Mouse (Mus musculus) telencephalon, adult 2 months (tissue): ENCODE results near the gene Vangl2.

Experiments used
- DNase-seq: peaks from one replicate; pipeline ENCODE4 v3.0.0-alpha.2; 2011; ENCODE audit warnings: low read depth, low spot score

The Vangl2 gene

GRCm38 (mm10) chr1:172028394-172029275, at the start of gene Vangl2:
Gene Vangl2 (minus strand): TSS chr1:172028444.
- DNase-seq, result no peak

- DNase-seq, result no peak
These were observed 49.7 kb upstream of the Vangl2 start for GRCm38 (mm10) chr1:172077981-172078380.

GRCm38 (mm10) chr1:172072604-172073003, 44.4 kb upstream of the Vangl2 start:
- no peak for DNase-seq

- DNase-seq, result no peak
These were observed 43.3 kb upstream of the Vangl2 start for GRCm38 (mm10) chr1:172071556-172071955.

- no peak for DNase-seq
These were observed 42.0 kb upstream of the Vangl2 start for GRCm38 (mm10) chr1:172070227-172070626.

- no peak for DNase-seq
These were observed 36.4 kb upstream of the Vangl2 start for GRCm38 (mm10) chr1:172064613-172065141.

GRCm38 (mm10) chr1:172063291-172064023, 35.2 kb upstream of the Vangl2 start:
- DNase-seq, result no peak

- DNase-seq, result no peak
These were observed 33.9 kb upstream of the Vangl2 start for GRCm38 (mm10) chr1:172062101-172062500.

GRCm38 (mm10) chr1:172061217-172061616, 33.0 kb upstream of the Vangl2 start:
- DNase-seq, result no peak

GRCm38 (mm10) chr1:172060659-172061058, 32.4 kb upstream of the Vangl2 start:
- DNase-seq, result no peak

GRCm38 (mm10) chr1:172058874-172059273, 30.6 kb upstream of the Vangl2 start:
- DNase-seq, result no peak

GRCm38 (mm10) chr1:172058321-172058720, 30.1 kb upstream of the Vangl2 start:
- DNase-seq, result no peak

GRCm38 (mm10) chr1:172057491-172057921, 29.3 kb upstream of the Vangl2 start, which contains the start of gene Nhlh1:
Gene Nhlh1 (minus strand): TSS chr1:172057573.
- DNase-seq, result no peak

- DNase-seq, result peak; percentile 44
These were observed 28.0 kb upstream of the Vangl2 start for GRCm38 (mm10) chr1:172056251-172056650.

- DNase-seq, result no peak
These were observed 25.5 kb upstream of the Vangl2 start for GRCm38 (mm10) chr1:172053541-172054440.

- DNase-seq, result no peak
These were observed 24.6 kb upstream of the Vangl2 start for GRCm38 (mm10) chr1:172052766-172053279.

- no peak for DNase-seq
These were observed 21.0 kb upstream of the Vangl2 start for GRCm38 (mm10) chr1:172049131-172049782.

GRCm38 (mm10) chr1:172048241-172048734, 20.0 kb upstream of the Vangl2 start:
- no peak for DNase-seq

- DNase-seq, result no peak
These were observed 18.7 kb upstream of the Vangl2 start for GRCm38 (mm10) chr1:172046938-172047337.

- DNase-seq, result no peak
These were observed 18.2 kb upstream of the Vangl2 start for GRCm38 (mm10) chr1:172046410-172046809.
